Mouse (Mus musculus) adrenal gland, adult 18-20 months (tissue): ENCODE measurements around the gene Rerg. TPM values are rescaled to one million over a fixed set of nuclear protein-coding genes. Genes with fewer than 3 reads are reported as not detected.

Experiments
- DNase-seq, 2 experiments: peaks; one replicate each; pipeline ENCODE4 v3.0.0; 2021 to 2022; ENCODE audit warnings: low spot score in 2 of 2
- total RNA-seq, 2 experiments: library from RNA; stranded (reverse); gene quantifications; 1 replicate in 1 of 2; 2 replicates in 1 of 2; pipeline ENCODE4 v1.2.3; 2021

Gene Rerg
- total RNA-seq, 2 experiments from 2014 or later, result 96.0 to 106 TPM

DNA sequence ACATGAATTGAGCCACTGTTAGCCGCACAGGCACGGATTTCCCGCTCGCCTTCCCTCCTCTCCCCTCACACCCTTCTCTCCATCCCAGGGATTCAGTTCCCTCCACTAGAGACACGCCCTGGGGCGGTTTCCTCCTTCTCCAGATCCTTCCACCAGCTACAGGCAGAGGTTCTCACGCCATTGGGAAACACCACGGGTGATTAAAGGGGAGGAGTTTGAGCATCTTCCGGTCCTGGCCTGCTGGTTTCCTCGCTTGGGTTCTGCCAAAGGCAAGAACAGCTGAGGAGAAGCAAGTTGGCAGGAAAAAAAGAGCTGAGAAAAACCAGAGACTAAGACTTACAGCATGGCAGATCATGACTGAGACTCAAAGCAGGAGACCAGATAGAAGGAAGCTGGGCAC lies 6.7 kb downstream of the Rerg start:
- DNase-seq, result no peak

GRCm38 (mm10) chr6:137163061-137163460 lies 7.2 kb downstream of the Rerg start:
- no peak for DNase-seq

DNA sequence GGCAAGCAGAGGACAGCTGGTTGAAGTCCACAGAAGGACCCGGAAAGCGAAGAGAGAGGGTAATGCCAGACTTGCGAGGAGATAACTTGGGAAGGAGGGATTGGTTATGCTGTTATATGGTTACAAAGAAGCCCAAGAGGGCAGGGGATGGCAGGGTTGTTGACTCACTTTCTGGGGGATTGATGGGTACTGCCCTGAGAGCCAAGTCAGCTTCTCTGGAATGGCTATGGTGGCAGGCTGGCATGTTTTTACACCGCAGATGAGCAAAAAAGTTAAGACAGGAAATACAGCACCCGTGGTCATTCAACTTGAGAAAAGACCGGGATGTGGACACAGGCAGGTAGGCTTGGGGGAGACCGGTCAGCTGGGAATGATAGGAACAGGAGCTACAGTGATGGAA lies 7.8 kb downstream of the Rerg start:
- no peak for DNase-seq

- no peak for DNase-seq
Measured at GRCm38 (mm10) chr6:137161491-137162088, 8.7 kb downstream of the Rerg start.

DNA sequence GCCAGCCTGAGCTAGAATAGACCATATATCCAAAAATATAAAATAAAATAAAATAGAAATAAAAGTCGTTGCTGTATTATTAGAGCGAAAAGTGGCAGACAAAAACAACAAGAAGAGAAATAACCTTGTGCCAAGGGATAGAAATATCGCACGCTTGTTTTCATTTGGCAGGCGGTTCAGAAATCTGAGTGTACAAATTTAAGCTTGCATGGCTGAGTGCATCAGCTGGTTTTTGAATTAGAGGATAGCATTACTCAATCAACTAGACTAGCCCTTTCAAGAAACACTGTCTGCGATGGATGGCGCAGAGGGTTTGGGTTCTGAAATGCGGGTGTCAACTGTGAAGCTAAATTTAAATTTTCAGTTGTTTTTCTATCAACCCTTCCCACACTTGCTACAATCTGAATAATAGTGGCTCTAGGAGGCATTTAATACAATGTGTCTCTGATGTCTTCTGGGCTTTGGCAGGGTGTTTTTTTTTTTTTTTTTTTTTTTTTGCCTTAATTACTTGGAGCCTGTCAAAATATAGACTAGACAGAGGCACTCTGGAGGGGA lies 10.8 kb downstream of the Rerg start:
- no peak for DNase-seq

DNA sequence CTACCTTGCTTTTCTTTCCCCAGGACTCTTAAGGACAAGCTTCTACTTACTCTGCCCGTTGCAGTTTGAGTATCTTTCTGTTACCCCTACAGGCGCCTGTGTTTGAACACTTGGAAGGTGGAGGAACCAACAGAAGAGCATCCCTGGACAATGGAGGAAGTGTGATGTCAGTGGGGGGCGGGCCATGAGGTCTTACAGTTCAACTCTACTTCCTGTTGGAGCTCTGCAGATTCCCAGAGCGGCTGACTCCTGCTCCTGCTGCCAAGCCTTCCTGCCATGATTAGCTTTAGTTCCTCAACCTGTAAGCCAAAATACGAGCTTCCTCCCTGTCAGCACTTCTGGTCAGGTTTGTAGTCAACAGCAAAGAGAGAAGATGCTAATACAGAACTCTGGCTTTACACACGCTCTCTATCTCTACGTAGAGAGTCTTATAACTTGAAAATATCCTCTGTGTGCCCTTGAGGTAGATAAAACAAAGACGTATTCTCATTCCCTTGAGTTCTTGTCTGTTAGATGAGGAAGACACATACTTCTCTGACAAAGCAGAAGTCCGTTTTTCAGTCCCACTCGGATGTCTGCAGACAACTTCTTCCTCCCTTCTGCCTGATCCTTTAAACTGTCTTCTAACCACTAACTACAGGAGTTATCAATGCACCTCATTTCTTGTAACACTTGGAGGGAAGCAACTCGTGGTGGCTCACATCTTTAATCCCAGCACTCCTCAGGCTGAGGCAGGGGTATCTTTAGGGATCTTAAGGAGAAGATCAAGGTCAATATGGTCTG lies 13.7 kb downstream of the Rerg start:
- DNase-seq, result no peak

GRCm38 (mm10) chr6:137155196-137156137 lies 14.8 kb downstream of the Rerg start:
- peak in 1 of 2 experiments; percentile 62 for DNase-seq

GRCm38 (mm10) chr6:137153021-137153420 lies 17.3 kb downstream of the Rerg start:
- DNase-seq, result no peak

- no peak for DNase-seq
Measured at GRCm38 (mm10) chr6:137151015-137151414, 19.3 kb downstream of the Rerg start.

GRCm38 (mm10) chr6:137149833-137150232 lies 20.5 kb downstream of the Rerg start:
- no peak for DNase-seq

GRCm38 (mm10) chr6:137146910-137147309 lies 23.4 kb downstream of the Rerg start:
- DNase-seq, result no peak

DNA sequence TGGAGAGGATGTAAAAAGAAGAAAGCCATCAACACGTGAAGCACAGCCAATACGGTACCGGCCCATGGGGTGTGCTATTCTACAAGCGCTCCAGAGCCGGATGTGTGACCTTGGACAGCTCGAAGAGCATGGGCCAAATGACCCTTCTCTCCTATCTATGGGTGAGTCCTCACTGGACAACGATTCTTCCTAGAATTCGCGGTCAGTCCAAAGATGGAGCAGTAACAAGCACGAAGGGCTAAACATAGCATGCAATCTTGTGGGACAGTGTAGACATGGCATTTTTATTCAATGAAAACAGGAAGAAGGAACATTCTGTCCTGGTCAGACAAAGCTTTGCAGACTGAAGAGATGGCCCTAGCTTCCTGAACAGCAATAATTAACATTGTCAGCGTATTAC lies 24.7 kb downstream of the Rerg start:
- no peak for DNase-seq

DNA sequence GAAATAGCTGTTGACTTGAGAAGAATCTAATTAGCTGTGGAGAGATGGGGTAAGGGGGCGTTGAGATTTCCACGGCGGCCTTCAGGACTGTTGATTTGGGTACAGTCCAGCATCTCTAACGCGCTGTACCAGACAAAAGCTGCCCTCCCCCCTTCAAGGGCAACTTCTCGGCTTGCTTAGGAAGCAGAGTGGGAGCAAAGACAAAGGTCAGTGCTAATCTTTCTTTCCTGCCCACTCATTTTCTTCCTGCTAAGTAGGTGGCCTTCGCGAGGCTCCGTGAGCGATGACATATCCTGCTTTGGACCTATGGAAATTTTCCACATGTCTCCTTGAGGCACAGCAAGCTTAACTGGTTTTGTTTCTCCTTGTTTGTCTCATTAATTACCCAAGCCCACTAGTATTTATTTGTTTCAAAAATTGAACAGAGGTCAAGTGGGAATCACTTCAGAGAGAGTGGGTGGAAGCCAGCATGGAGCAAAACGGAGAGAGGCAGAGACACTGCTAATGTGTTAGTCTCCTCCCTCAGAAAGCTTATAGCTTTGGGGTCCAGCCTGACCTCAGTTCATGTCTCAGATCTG lies 25.2 kb downstream of the Rerg start:
- no peak for DNase-seq

DNA sequence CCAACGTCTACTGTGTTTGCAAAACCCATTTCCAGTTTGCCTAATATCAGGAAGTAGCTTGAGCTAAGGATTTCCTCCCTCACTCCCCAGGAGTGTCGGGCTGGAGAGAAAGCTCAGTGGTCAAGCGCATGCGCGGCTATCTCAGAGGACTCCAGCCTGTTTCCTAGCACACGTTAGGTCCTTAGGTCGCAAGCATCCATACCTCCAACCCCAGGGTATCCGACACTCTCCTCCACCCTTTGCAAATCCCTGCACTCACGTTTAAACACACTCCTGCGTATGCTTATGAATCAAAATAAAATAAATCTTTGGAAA lies 25.8 kb downstream of the Rerg start:
- no peak for DNase-seq

DNA sequence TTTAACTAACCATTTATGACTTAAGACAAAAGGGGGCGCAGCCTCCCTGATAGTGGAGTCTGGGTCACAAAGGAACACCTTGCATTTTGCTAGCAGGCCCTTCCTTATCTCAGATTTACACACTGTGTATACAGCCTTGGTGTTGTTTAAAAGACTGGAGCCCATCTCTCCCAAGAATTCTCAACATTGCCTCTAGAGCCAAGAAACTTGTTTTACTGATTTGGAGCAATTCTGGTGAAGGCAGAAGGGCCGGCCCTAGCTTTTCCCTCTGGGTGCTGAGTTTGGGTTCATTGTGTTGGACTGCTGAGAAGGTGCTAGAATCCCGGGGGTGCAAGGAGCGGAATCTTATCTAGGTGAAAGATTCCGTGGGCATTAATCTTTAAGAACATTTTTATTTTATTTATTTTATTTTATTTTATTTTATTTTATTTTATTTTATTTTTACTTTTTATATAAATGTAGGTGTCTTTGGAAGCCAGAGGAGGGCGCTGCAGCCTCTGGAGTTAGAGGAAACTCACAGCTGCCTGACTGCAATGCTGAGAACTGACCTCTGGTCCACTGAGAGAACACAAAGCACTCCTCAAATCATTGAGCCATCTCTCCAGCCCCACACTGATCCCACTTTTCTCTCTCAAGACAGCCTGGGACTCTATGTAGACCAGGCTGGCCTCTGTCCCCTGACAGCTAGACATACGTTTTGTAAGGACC lies 26.3 kb downstream of the Rerg start:
- no peak for DNase-seq

DNA sequence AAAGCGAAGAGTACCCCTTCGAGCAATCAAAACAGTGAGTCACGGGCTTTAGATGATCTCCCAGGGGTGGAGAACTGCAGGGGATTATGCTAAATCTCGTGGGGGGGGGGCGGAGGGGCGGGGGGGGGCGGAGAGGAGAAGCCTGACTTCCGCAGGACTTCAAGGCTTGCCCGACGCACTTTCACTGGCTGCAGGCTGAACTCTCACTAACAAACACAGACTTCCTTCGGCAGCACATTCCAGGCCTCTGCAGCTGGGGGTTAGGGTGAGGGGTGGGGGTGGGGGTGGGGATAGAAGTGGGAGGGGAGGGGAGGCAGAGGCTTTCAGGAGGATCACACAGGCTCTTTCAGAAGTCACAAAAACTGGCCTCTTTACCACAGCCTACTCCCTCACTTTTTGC lies 27.5 kb downstream of the Rerg start:
- DNase-seq, result no peak

GRCm38 (mm10) chr6:137141247-137141820 lies 29.0 kb downstream of the Rerg start:
- no peak for DNase-seq

DNA sequence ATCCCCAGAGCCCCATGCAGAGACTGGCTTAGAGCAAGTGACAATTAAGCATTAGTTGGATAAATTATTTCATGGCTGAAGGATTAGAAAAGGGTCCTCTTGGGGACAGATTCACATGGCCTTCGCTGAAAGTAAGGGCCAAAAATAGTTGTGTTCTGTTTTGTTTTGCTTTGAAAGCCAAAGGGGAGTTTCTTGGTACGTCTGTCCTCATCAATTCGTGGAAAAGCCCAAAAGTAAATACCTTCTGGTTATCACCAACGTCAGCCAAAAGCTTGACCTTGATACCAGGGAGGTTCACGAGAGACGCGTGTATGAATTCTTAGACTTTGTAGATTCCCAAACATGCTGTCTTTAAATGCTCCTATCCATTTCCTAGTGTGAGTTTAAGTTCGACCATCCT lies 31.5 kb downstream of the Rerg start:
- no peak for DNase-seq

- DNase-seq, result no peak
Measured at GRCm38 (mm10) chr6:137138391-137138790, 31.9 kb downstream of the Rerg start.

GRCm38 (mm10) chr6:137136401-137136800 lies 33.9 kb downstream of the Rerg start:
- no peak for DNase-seq
